Mouse (Mus musculus) c-Kit-positive CD71-negative TER-119-negative erythroid progenitor cells, embryonic 14.5 days (primary cell): Measurements from ENCODE around the gene Gpsm1.

Experiments
- DNase-seq: peaks from one replicate; pipeline ENCODE4 v3.0.0-alpha.2; 2013; ENCODE audit warnings: low read depth

Gene Gpsm1

DNA sequence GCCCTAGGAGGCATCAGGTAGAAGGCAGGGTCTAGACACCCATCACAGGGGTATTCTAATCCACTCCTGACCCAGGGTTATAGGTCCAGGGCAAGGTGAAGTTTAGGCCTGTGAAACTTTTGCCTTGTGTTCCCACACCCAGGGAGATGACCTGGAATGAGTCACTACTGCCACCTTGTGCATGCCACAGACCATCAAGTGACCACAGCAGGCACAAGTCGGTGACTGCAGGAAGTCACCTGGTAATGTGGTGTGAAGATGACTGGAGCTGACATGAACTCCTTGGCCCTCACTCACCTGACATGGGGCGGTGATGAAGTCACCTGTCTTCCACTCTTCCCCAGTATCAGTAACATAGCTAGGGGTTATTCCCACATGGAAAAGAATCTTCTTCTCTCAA lies 2.5 kb upstream of the Gpsm1 start:
- DNase-seq: no peak

DNA sequence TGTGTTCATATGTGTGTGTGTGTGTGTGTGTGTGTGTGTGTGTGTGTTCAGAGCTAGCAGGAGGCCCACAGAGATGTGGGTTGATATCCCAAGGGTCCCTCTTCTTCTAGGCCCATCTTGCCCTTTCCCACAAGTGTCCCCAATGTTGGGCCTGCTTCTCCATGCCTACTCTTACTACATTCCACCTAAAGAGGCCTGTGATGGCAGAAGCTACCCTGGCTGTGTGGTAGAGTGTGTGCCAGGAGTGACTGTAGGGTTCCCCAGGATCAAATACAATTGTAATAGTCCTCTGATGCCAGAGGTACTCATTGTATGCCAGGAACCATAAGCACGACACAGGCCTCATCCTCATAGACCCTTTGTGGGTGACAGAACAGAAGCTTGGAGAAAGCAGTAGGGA lies 1.9 kb upstream of the Gpsm1 start:
- no peak for DNase-seq

GRCm38 (mm10) chr2:26314281-26315071 lies 839 bp upstream of the Gpsm1 start:
- DNase-seq: no peak

- DNase-seq: no peak
Measured at GRCm38 (mm10) chr2:26315925-26316311, 603 bp downstream of the Gpsm1 start.

DNA sequence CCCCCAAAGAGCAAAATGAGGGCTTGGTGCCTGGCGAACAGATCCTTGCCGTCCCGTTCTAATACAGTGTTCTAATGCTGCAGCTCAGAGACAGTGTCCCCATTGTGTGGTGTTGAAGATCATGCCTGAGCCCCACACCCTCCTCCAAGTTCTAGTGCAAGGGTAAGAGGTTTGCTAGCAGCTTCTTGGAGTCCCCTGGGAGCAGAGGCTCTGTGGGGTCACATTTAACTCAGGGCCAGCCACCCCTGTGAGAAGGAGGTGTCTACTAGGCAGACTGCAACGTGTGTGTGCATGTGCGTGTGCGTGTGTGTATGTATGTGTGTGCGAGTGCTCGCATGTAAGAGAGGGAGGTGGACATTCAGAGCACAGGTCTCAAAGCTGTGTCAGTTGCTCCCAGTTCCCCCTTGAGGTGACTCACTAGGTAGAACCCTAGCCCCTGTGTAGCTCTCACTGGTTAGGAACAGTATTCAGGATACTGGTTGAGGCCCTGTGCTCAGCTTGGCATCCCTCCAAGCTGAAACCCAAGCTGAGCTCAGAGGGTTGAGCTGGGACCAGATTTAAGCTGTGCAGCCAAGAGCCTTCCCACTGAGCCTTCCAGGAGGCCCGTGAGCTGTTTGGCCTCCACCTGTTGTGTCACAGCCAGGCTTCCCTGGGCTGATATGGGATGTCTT lies 1.4 kb downstream of the Gpsm1 start:
- DNase-seq: no peak

DNA sequence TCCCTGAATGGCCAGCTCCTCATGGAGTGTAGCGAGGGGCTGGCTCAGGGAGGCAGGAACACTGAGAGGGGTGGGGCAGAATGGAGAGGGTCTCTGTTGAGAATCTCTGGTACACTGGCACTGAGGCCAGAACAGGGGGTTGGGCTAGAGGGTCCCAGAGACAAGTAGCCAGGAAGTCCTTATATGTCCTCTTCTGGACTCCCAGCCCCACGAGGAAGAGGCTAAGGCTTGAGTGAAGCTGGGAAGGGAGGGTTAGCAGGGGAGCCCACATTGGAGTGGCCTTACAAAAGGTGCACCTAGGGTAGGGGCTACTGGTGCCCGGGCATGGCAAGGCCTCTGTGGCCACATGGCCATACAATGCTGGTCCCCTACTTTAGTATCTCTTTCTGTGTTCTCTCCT lies 2.1 kb downstream of the Gpsm1 start:
- no peak for DNase-seq

GRCm38 (mm10) chr2:26317991-26318672 lies 2.8 kb downstream of the Gpsm1 start:
- no peak for DNase-seq

GRCm38 (mm10) chr2:26319109-26319508 lies 3.8 kb downstream of the Gpsm1 start:
- DNase-seq: no peak

DNA sequence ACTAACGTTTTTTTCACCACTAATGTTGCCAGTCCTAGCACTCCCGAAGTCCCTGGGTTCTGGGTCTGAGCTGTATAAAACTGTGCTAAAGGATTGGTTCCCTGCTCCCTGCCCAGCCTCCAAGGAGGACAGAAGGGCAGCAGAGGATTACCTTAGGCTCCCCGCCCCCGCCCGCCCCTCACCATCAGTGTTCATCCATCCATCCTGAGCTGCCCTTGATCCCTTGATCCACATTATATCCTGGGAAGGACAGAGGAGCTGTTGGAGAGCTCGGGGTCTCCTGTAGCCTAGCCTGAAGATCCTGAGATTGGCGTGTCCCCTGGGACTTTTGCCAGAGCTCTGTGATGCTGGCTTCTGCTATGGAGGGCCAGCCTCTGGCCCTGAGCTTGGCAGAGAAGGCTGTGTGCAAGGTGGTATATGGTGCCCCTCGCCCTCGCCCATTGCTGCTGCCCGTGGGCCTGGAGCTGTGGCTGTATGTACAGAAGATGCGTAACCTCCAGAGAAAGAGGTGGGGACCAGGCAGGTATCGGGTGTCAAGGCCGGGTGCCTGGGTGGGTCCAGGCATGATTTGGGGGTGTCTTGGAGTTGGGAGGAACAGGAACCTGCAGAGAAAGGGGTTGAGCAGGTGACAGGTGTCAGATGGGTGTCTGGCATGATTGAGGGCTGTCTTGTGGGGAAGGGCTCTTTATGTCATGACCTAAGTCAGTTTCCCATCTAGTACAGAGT lies 4.4 kb downstream of the Gpsm1 start:
- no peak for DNase-seq

GRCm38 (mm10) chr2:26320245-26321185 lies 5.2 kb downstream of the Gpsm1 start:
- no peak for DNase-seq

DNA sequence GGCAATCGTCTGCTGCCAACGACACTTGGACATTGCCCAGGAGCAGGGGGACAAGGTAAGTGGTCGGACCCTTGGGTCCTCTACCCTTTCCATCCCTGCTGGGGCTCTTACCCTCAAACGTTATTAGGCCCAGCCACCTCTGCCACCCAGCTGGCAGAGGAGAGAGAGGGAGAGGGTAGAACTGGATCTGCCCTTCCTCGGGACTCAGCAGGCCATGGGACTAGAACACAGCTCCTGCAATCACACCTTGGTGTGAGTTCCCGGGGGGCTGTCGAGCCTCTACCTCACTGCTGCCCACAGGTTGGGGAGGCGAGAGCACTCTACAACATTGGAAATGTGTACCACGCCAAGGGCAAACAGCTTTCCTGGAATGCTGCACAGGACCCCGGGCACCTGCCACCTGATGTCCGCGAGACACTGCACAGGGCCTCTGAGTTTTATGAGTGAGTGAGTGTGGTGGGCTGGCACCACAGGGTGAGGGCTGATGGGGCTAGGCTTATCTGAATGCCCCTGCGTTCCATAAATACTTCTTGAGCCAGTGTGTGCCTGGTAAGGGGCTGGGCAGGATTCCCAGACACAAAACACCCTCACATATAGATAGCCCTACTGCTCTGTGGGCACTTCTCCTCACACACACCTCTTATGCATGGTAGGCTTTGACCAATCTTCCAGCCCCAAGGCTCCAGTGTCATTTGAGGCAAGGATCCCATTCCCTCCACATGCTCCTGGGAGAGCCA lies 8.4 kb downstream of the Gpsm1 start:
- no peak for DNase-seq

DNA sequence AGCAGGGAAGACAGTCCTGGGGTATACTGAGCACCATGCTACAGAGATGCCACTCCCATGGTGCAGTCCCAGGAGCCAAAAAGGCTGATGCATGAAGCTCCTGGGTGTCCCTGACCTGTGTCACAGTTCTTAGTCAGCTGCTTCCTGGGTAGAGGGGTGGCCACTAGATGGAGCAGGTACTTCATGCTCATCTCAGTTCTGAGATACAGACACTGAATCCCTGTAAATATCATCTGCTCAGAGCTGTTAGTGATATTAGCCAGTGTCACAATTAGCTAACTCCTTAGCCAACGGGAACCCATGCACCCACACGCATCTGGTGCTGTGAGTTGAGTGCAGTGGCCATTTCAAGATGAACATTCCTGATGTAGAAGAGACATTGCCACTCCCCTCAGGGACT lies 9.6 kb downstream of the Gpsm1 start:
- no peak for DNase-seq

DNA sequence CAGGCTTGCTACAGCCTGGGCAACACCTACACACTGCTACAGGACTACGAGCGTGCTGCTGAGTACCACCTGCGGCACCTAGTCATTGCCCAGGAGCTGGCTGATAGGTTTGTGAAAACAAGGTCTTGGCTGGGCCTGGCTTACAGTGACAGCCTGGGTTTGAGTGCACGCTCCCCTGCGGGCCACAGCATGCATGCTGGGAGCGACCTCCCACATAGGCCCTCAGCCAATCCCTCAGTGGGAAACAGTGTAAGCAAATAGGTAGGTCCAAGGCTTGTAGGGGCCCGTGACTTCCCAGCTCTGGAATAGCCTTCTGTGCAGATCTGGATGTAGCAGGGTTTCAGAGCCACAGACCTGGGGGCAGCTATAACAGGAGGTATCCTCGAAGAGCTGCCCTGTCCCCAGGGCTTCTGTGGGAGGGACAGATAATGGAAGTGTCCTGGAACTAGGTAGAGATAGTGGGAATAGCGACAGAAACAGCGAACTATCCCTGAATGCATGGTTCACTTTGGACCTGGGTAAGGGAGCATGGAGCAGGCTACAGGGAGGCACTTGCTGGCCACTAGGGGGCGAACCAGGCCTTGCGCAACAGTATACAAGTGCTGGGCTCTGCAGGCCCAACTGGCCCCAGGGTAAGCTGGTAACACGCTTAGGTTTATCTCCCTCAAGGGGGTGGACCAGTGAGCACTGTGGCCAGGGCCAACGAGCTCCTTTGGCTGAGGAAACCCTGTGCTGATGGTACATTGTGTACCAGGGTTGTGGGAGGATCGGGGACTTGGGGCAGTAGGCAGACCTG lies 10.3 kb downstream of the Gpsm1 start:
- peak; percentile 68 for DNase-seq

DNA sequence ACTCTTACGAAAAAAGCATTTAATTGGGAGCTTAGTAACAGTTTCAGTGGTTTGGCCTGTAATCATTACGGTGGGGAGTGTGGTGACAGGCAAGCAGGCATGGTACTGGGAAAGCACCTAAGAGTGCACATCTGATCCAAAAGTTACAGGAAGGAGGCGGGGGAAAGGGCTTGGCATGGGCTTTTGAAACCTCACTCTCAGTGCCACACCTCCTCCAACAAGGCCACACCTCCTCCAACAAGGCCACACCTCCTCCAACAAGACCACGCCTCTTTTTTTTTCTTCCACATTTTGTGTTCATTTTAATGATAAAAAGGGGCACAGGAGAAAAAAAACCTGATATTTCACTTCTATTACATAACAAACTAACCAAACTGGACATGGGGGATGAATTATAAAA lies 12.5 kb downstream of the Gpsm1 start:
- no peak for DNase-seq

DNA sequence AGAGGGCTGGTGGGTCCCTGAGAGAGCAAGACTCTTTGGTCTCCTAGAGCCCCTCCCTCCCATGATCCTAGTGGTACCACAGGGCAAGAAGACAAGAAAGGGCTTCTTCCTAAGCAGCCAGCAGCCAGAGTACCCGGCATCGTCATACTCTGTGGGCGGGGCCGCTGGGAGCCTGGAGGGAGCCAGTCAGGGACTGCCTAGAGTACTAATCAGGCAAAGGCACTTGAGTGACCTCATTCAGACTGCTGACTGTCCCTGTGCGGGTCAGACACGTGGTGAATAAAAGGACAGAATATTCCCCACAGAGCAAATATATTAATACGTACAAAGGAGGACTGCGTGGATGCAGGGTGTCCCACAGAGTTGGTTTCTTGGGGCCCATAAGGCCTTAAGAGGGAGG lies 14.1 kb downstream of the Gpsm1 start:
- no peak for DNase-seq

GRCm38 (mm10) chr2:26330056-26330468 lies 14.7 kb downstream of the Gpsm1 start:
- no peak for DNase-seq

DNA sequence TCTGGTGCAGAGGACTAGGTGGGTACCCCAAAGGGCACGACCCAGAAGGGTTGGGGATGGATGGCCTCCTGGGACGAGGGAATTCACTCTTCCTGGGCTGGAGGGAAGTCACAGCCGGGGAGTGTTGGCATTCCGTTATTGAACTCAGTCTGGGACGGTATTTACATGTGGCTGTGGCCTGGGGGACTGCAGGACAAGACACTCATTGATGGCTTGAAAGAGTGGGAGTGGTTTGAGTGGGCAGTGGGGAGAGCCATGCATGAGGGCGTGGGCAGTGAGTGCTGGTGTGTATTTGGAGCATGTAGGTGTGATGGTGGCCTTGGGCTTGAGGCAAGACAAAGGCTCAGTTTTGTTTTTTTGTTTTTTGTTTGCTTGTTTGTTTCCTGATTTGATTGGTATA lies 15.4 kb downstream of the Gpsm1 start:
- no peak for DNase-seq

DNA sequence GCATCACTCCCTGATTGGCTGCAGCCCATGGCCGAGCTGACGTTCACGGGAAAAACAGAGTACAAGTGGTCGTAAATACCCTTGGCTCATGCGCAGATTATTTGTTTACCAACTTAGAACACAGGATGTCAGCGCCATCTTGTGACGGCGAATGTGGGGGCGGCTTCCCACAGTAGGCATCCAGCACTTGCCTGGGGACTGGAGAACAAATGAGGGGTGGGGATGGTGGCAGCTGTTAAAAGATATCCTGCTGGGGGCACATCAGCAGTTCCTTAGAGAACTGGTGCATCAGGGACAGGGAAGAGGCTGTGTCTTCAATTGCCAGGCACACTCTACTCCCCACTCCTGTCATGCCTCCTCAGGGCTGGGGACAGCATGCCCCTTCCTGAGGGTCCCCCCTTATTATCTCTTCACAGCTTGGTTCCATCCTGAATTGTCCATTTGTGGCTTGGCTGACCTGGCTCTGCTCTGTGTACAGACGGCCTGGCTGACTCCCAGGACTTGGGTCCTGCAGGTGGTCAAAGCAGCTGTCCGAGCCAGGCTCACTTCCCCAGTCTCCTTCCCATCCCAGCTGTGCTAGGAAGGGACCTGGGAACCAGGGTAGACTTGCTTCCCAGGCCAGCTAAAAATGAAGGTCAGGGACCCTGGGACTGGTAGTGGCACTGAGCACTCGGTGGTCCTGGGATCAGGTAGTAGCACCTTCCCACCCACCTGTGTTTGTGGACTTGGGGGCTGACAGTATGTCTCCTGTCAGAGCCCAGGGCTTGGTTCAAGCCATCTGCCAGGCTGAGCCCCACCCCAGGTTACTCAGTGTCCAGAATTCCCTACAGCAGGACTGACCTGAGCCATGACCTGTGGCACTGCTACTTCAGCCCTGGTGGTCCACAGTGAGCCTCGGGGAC lies 23.2 kb downstream of the Gpsm1 start:
- DNase-seq: no peak

DNA sequence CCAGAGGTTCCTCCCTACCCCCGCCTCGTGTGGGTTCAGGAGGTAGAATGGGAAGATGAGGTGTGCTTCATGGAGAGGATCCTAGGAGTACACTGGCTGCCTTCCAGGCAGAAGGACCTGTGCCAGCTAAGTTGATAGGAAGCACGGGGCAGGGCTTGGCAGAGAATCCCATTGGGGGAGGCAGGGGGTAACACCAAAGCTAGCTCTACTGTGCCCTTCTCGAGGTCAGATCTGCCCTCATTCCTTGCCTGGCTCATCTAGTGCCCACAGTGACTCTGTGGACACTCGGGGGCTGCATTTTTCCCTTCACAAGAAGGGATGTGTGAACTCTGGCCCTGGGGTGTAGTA lies 23.9 kb downstream of the Gpsm1 start:
- no peak for DNase-seq
